Mouse (Mus musculus) R1 (cell line): ENCODE data around the gene Obscn.

Experiments used
- DNase-seq: peaks from one replicate; pipeline ENCODE4 v3.0.0-alpha.2; 2018; ENCODE audit warnings: low read depth, low spot score

Obscn gene

GRCm38 (mm10) chr11:59135904-59136452, at the start of gene Obscn:
Gene Obscn (minus strand): TSS chr11:59136402.
- peak; percentile 30 for DNase-seq

GRCm38 (mm10) chr11:59185490-59185889, 49.3 kb upstream of the Obscn start:
- DNase-seq = no peak

- DNase-seq = peak; percentile 46
Observed at GRCm38 (mm10) chr11:59183821-59184220, 47.6 kb upstream of the Obscn start.

- DNase-seq = no peak
Observed at GRCm38 (mm10) chr11:59182864-59183331, 46.7 kb upstream of the Obscn start, which contains the start of gene Gjc2. Gene Gjc2 (minus strand): TSS chr11:59183213.

- DNase-seq = no peak
Observed at GRCm38 (mm10) chr11:59176921-59177320, 40.7 kb upstream of the Obscn start.

- DNase-seq = peak; percentile 28
Observed at GRCm38 (mm10) chr11:59176475-59176874, 40.3 kb upstream of the Obscn start.

GRCm38 (mm10) chr11:59174189-59174838, 38.1 kb upstream of the Obscn start:
- DNase-seq = no peak

- DNase-seq = no peak
Observed at GRCm38 (mm10) chr11:59170549-59170948, 34.3 kb upstream of the Obscn start.

GRCm38 (mm10) chr11:59169807-59170206, 33.6 kb upstream of the Obscn start:
- no peak for DNase-seq

GRCm38 (mm10) chr11:59165616-59166241, 29.5 kb upstream of the Obscn start:
- no peak for DNase-seq

GRCm38 (mm10) chr11:59164384-59164783, 28.2 kb upstream of the Obscn start:
- DNase-seq = no peak

GRCm38 (mm10) chr11:59163255-59164236, 27.3 kb upstream of the Obscn start, which contains the start of gene Iba57:
Gene Iba57 (minus strand): TSS chr11:59163739.
- peak; percentile 98 for DNase-seq

GRCm38 (mm10) chr11:59162443-59163254, 26.4 kb upstream of the Obscn start:
- DNase-seq = no peak

- no peak for DNase-seq
Observed at GRCm38 (mm10) chr11:59161398-59161797, 25.2 kb upstream of the Obscn start.

- no peak for DNase-seq
Observed at GRCm38 (mm10) chr11:59159558-59159957, 23.4 kb upstream of the Obscn start.

- DNase-seq = no peak
Observed at GRCm38 (mm10) chr11:59159099-59159498, 22.9 kb upstream of the Obscn start.

- DNase-seq = no peak
Observed at GRCm38 (mm10) chr11:59155900-59156299, 19.7 kb upstream of the Obscn start.

GRCm38 (mm10) chr11:59154220-59154619, 18.0 kb upstream of the Obscn start:
- no peak for DNase-seq

- peak; percentile 64 for DNase-seq
Observed at GRCm38 (mm10) chr11:59151729-59152128, 15.5 kb upstream of the Obscn start.

GRCm38 (mm10) chr11:59149302-59149701, 13.1 kb upstream of the Obscn start:
- no peak for DNase-seq

- DNase-seq = no peak
Observed at GRCm38 (mm10) chr11:59142962-59143361, 6.8 kb upstream of the Obscn start.
